Mouse (Mus musculus) forebrain, embryonic 12.5 days (tissue): ENCODE measurements around the gene Ibsp. TPM values are rescaled to one million over a fixed set of nuclear protein-coding genes. Genes with fewer than 3 reads are reported as not detected.

Source experiments
- ATAC-seq: fragments of 200-750 bp; cut with Nextera tagmentation; 2 replicates; pipeline ENCODE4 v1.8.0; 2017; ENCODE audit warnings: moderate TSS enrichment; ENCODE audit not compliant: low FRiP score
- H3K27ac ChIP-seq: fragments of 300-500 bp; sonication (generic); 2 replicates; pipeline ENCODE4 v1.5.1; 2016; ENCODE audit warnings: mild to moderate bottlenecking
- H3K27me3 ChIP-seq: fragments of 300-500 bp; sonication (generic); 2 replicates; pipeline ENCODE4 v1.6.1; 2016; ENCODE audit warnings: mild to moderate bottlenecking
- H3K36me3 ChIP-seq: fragments of 300-500 bp; sonication (generic); replicated peaks from 2 replicates; pipeline ENCODE4 v1.6.1; 2016; ENCODE audit warnings: mild to moderate bottlenecking
- H3K4me1 ChIP-seq: fragments of 300-500 bp; sonication (generic); 2 replicates; pipeline ENCODE4 v1.6.1; 2016
- H3K4me2 ChIP-seq: fragments of 300-500 bp; sonication (generic); 2 replicates; pipeline ENCODE4 v1.6.1; 2016; ENCODE audit warnings: mild to moderate bottlenecking, moderate library complexity
- H3K4me3 ChIP-seq: fragments of 300-500 bp; sonication (generic); replicated peaks from 2 replicates; pipeline ENCODE4 v1.5.1; 2016; ENCODE audit warnings: mild to moderate bottlenecking
- H3K9ac ChIP-seq: fragments of 300-500 bp; sonication (generic); 2 replicates; pipeline ENCODE4 v1.6.1; 2016; ENCODE audit warnings: mild to moderate bottlenecking
- H3K9me3 ChIP-seq: fragments of 300-500 bp; sonication (generic); 2 replicates; pipeline ENCODE4 v1.6.1; 2016
- WGBS: fragments of 180-500 bp; shearing (Covaris S2); methylation state at CpG from one replicate; pipeline ENCODE4 v1.1.7; 2016; 5-methylcytosine and 5-hydroxymethylcytosine counted together
- polyA plus RNA-seq: library from polyadenylated mRNA; unstranded; fragments of >200 nt; fragmentation: Nextera tagmentation; extraction: Ambion mirVana; gene quantifications from 2 replicates; pipeline ENCODE4 v1.2.1, GENCODE M21; 2016

Gene Ibsp
- polyA plus RNA-seq, 1 experiment from 2014 or later = not detected

DNA sequence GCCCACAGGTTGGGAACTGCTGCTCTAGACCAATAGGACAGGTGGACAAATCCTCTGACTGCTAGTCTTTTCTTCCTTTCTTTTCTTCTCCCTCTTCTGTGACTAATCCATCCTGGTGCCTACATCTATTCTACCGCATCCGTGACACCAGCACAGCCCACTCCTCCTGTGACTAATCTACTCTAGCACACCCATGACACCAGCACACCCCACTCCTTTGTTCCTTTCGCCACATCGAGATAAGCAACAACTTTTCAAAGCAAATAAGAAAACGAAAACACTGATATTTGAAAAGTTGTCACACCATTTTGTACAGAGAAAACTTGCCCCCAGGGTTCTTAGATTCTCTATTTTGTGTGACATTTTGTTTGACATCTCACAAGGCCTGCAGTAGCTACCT lies 31.1 kb downstream of the Ibsp start:
- Histone ChIP-seq H3K4me2 (no peak overlapping the region), H3K4me3 (no peak overlapping the region), H3K36me3 (no peaks in the 10 kb centered on the region), H3K27me3 (peaks cover 8% of the 10 kb centered on the region), H3K27ac (no peak overlapping the region), H3K4me1 (no peaks in the 10 kb centered on the region), H3K9me3 (no peaks in the 10 kb centered on the region), H3K9ac (no peak overlapping the region)
- 81% methylated on average over 5 of the region's 5 CpGs for WGBS
- ATAC-seq = no peak

- WGBS = 76% methylated on average over 3 of the region's 3 CpGs
These were observed 33.3 kb downstream of the Ibsp start for GRCm38 (mm10) chr5:104332296-104332695.

DNA sequence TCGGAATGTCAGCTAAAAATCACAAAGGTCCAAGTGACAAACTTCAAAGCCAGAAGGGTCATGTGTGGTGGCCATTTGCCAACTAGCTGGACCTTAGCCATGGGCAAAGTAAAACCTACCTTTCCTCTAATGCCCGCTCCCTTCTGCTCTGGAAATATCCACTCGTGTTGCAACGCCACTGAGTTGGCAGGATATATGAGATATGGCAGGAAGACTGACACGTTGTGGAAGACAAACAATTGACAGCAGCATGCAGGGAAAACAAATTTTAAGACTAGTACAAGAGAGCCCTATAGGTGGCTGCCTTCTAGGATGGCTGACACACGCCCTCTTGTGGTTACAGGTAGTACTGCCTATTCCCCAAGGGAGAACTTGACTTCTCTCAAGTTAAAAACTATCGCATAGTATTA lies 34.3 kb downstream of the Ibsp start:
- Histone ChIP-seq H3K4me2 (no peak overlapping the region), H3K27ac (no peak overlapping the region), H3K9me3 (no peaks in the 10 kb centered on the region), H3K4me3 (no peak overlapping the region), H3K27me3 (peaks cover 8% of the 10 kb centered on the region), H3K36me3 (no peaks in the 10 kb centered on the region), H3K9ac (no peak overlapping the region), H3K4me1 (no peaks in the 10 kb centered on the region)
- peak; percentile 53; the same call in 1 of the 2 replicates for ATAC-seq
- 51% methylated on average over 7 of the region's 7 CpGs for WGBS

More at GRCm38 (mm10) chr5:104332296-104332695, 33.3 kb downstream of the Ibsp start:
- H3K9me3 ChIP-seq = no peaks in the 10 kb centered on the region
- H3K36me3 ChIP-seq = no peaks in the 10 kb centered on the region
- H3K9ac ChIP-seq = no peak overlapping the region
- H3K4me3 ChIP-seq = no peak overlapping the region
- H3K4me1 ChIP-seq = no peaks in the 10 kb centered on the region
- H3K27me3 ChIP-seq = peaks cover 8% of the 10 kb centered on the region
- no peak for ATAC-seq
- no peak overlapping the region for H3K4me2 ChIP-seq
- H3K27ac ChIP-seq = no peak overlapping the region

- 80% methylated on average over 6 of the region's 6 CpGs for WGBS
- ATAC-seq = no peak
These were observed 34.7 kb downstream of the Ibsp start for GRCm38 (mm10) chr5:104333643-104334042.

DNA sequence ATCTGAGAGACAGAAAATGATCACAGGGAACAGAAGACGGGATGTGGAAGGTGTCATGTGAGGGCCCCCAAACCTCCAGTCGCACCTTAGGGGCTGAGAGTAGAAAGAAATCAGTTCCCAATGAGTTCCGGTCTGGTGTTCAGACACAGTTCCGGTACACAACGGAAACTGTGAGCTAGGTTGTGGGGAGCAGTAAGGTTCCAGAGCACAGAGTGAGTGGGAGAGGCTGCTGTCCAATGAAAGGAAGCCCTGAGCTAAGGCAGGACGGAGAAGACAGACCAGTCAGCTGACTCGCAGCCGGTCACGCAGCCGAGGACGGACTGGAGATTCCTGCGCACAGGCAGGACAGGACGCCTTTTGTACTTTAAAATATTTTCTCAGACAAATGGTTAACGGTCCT lies 35.5 kb downstream of the Ibsp start:
- no peak overlapping the region for H3K27ac ChIP-seq
- H3K4me1 ChIP-seq = no peaks in the 10 kb centered on the region
- peaks cover 12% of the 10 kb centered on the region for H3K27me3 ChIP-seq
- ATAC-seq = no peak
- H3K36me3 ChIP-seq = no peaks in the 10 kb centered on the region
- no peak overlapping the region for H3K4me2 ChIP-seq
- WGBS = 87% methylated on average over 14 of the region's 14 CpGs
- no peaks in the 10 kb centered on the region for H3K9me3 ChIP-seq
- H3K9ac ChIP-seq = no peak overlapping the region
- no peak overlapping the region for H3K4me3 ChIP-seq

More at GRCm38 (mm10) chr5:104333643-104334042, 34.7 kb downstream of the Ibsp start:
- Histone ChIP-seq H3K27me3 (peaks cover 8% of the 10 kb centered on the region), H3K4me3 (no peak overlapping the region), H3K9ac (no peak overlapping the region), H3K4me2 (no peak overlapping the region), H3K27ac (no peak overlapping the region), H3K4me1 (no peaks in the 10 kb centered on the region), H3K9me3 (no peaks in the 10 kb centered on the region), H3K36me3 (no peaks in the 10 kb centered on the region)

DNA sequence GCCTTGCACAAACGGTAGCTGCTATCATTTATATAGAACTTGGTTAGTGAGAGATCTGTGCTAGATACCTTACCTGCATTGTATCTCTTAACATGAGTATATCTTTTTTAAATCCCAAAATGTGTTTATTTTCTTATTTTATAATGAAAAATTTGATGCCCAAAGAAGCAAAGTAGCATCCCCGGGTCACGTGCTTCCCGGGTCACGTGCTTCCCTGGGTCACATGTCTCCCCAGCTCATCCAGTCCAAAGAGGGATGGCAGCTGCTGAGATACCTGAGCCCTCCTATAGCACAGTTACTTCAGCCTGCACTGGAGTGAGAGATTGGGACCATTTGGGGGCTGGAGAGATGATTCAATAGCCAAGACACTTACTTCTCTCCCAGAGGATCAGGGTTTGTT lies 37.0 kb downstream of the Ibsp start:
- Histone ChIP-seq H3K9ac (no peak overlapping the region), H3K9me3 (no peaks in the 10 kb centered on the region), H3K4me3 (no peak overlapping the region), H3K27me3 (peaks cover 10% of the 10 kb centered on the region), H3K4me1 (no peaks in the 10 kb centered on the region), H3K36me3 (no peaks in the 10 kb centered on the region), H3K27ac (no peak overlapping the region), H3K4me2 (no peak overlapping the region)
- no peak for ATAC-seq
- 90% methylated on average over 5 of the region's 5 CpGs for WGBS

DNA sequence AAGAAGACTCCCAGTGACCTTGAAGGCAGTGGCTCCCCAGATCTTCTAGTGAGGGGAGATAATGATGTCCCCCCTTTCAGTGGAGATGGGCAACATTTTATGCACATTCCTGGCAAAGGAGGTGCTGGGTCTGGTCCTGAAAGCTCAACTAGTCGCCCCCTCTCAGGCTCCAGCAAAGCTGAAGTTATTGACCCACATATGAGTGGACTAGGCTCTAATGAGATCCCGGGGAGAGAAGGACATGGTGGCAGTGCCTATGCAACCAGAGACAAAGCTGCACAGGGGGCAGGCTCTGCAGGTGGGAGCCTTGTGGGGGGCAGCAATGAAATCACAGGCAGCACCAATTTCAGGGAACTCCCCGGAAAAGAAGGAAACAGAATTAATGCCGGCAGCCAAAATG lies 38.5 kb downstream of the Ibsp start:
- H3K9ac ChIP-seq = no peak overlapping the region
- H3K4me1 ChIP-seq = no peaks in the 10 kb centered on the region
- no peak overlapping the region for H3K4me3 ChIP-seq
- peaks cover 3% of the 10 kb centered on the region; the same call in 1 of the 2 replicates for H3K27me3 ChIP-seq
- ATAC-seq = no peak
- no peaks in the 10 kb centered on the region for H3K9me3 ChIP-seq
- H3K4me2 ChIP-seq = no peak overlapping the region
- no peaks in the 10 kb centered on the region for H3K36me3 ChIP-seq
- WGBS = 69% methylated on average over 4 of the region's 4 CpGs
- no peak overlapping the region for H3K27ac ChIP-seq

- no peak overlapping the region for H3K9ac ChIP-seq
- no peaks in the 10 kb centered on the region for H3K36me3 ChIP-seq
- H3K4me3 ChIP-seq = no peak overlapping the region
- no peaks in the 10 kb centered on the region for H3K9me3 ChIP-seq
- peaks cover 3% of the 10 kb centered on the region; the same call in 1 of the 2 replicates for H3K27me3 ChIP-seq
- ATAC-seq = no peak
- no peaks in the 10 kb centered on the region for H3K4me1 ChIP-seq
- WGBS = 87% methylated on average over 5 of the region's 5 CpGs
- H3K27ac ChIP-seq = no peak overlapping the region
- H3K4me2 ChIP-seq = no peak overlapping the region
These were observed 40.0 kb downstream of the Ibsp start for GRCm38 (mm10) chr5:104339009-104339408.

GRCm38 (mm10) chr5:104339706-104340512 lies 40.9 kb downstream of the Ibsp start:
- ATAC-seq = peak; percentile 87
- Histone ChIP-seq H3K4me3 (no peak overlapping the region), H3K9ac (no peak overlapping the region), H3K27ac (no peak overlapping the region), H3K4me1 (no peaks in the 10 kb centered on the region), H3K9me3 (no peaks in the 10 kb centered on the region), H3K4me2 (0 out of 2 replicates have a peak overlapping the region, but pooled peaks have one; percentile 24), H3K27me3 (peaks cover 3% of the 10 kb centered on the region; the same call in 1 of the 2 replicates), H3K36me3 (no peaks in the 10 kb centered on the region)
- WGBS = 24% methylated on average over 14 of the region's 14 CpGs

- ATAC-seq = no peak
- H3K4me2 ChIP-seq = no peak overlapping the region
- 91% methylated on average over 4 of the region's 4 CpGs for WGBS
These were observed 41.5 kb downstream of the Ibsp start for GRCm38 (mm10) chr5:104340513-104340829.

GRCm38 (mm10) chr5:104342881-104343280 lies 43.9 kb downstream of the Ibsp start:
- Histone ChIP-seq H3K9me3 (no peaks in the 10 kb centered on the region), H3K9ac (no peak overlapping the region), H3K4me2 (no peak overlapping the region), H3K36me3 (no peaks in the 10 kb centered on the region), H3K4me1 (no peaks in the 10 kb centered on the region), H3K27ac (no peak overlapping the region), H3K27me3 (peaks cover 3% of the 10 kb centered on the region; the same call in 1 of the 2 replicates), H3K4me3 (no peak overlapping the region)
- 49% methylated on average over 6 of the region's 6 CpGs for WGBS
- no peak for ATAC-seq

More at GRCm38 (mm10) chr5:104340513-104340829, 41.5 kb downstream of the Ibsp start:
- Histone ChIP-seq H3K9me3 (no peaks in the 10 kb centered on the region), H3K27ac (no peak overlapping the region), H3K9ac (no peak overlapping the region), H3K36me3 (no peaks in the 10 kb centered on the region), H3K4me3 (no peak overlapping the region), H3K4me1 (no peaks in the 10 kb centered on the region), H3K27me3 (peaks cover 3% of the 10 kb centered on the region; the same call in 1 of the 2 replicates)

- H3K4me3 ChIP-seq = no peak overlapping the region
- no peaks in the 10 kb centered on the region for H3K9me3 ChIP-seq
- no peak overlapping the region for H3K4me2 ChIP-seq
- no peaks in the 10 kb centered on the region for H3K27me3 ChIP-seq
- H3K36me3 ChIP-seq = no peaks in the 10 kb centered on the region
- H3K27ac ChIP-seq = no peak overlapping the region
- WGBS = 79% methylated on average over 9 of the region's 9 CpGs
- no peak for ATAC-seq
- H3K9ac ChIP-seq = no peak overlapping the region
- H3K4me1 ChIP-seq = no peaks in the 10 kb centered on the region
These were observed 45.7 kb downstream of the Ibsp start for GRCm38 (mm10) chr5:104344526-104345240.
